Mouse (Mus musculus): ENCODE data around the gene Cmtm8. TPM values are rescaled to one million over a fixed set of nuclear protein-coding genes. Genes with fewer than 3 reads are reported as not detected.

Cmtm8 gene
- polyA plus RNA-seq, 1 experiment from 2014 or later = 81.5 TPM

GRCm38 (mm10) chr9:114747466-114747865, 96.5 kb downstream of the Cmtm8 start:
- H3K4me1 ChIP-seq (ENCODE audit: insufficient read depth) = no peaks in the 10 kb centered on the region
- H3K4me2 ChIP-seq = no peak overlapping the region
- no peaks in the 10 kb centered on the region for H3K9me3 ChIP-seq (ENCODE audit: low read depth, low read length)
- no peak for DNase-seq
- no peak overlapping the region for H3K9ac ChIP-seq
- H3K4me3 ChIP-seq (ENCODE audit: low read depth, low read length) = no peak overlapping the region
- 76% methylated on average over 12 of the region's 12 CpGs for WGBS
- ATAC-seq (ENCODE audit: insufficient read depth) = no peak
- peaks cover 42% of the 10 kb centered on the region for H3K36me3 ChIP-seq (ENCODE audit: insufficient read depth)
- no peaks in the 10 kb centered on the region for H3K27me3 ChIP-seq (ENCODE audit: insufficient read depth, low read length)
- no peak overlapping the region for H3K27ac ChIP-seq (ENCODE audit: low read depth)
- no peak for TF ChIP-seq CTCF (IDR thresholded peaks at IDR 0.05; ENCODE audit: low read depth)

GRCm38 (mm10) chr9:114747012-114747411, 96.9 kb downstream of the Cmtm8 start:
- 84% methylated on average over 10 of the region's 10 CpGs for WGBS
- Histone ChIP-seq H3K9me3 (ENCODE audit: low read depth, low read length) (no peaks in the 10 kb centered on the region), H3K4me3 (ENCODE audit: low read depth, low read length) (no peak overlapping the region), H3K36me3 (ENCODE audit: insufficient read depth) (peaks cover 42% of the 10 kb centered on the region), H3K4me1 (ENCODE audit: insufficient read depth) (no peaks in the 10 kb centered on the region), H3K4me2 (no peak overlapping the region), H3K27ac (ENCODE audit: low read depth) (no peak overlapping the region), H3K9ac (no peak overlapping the region), H3K27me3 (ENCODE audit: insufficient read depth, low read length) (no peaks in the 10 kb centered on the region)
- ATAC-seq (ENCODE audit: insufficient read depth) (no peak), DNase-seq (no peak)
- TF ChIP-seq CTCF (IDR thresholded peaks at IDR 0.05; ENCODE audit: low read depth) = no peak

- TF ChIP-seq CTCF (IDR thresholded peaks at IDR 0.05; ENCODE audit: low read depth) = no peak
- no peaks in the 10 kb centered on the region for H3K27me3 ChIP-seq (ENCODE audit: insufficient read depth, low read length)
- H3K9me3 ChIP-seq (ENCODE audit: low read depth, low read length) = no peaks in the 10 kb centered on the region
- H3K36me3 ChIP-seq (ENCODE audit: insufficient read depth) = peaks cover 39% of the 10 kb centered on the region
- DNase-seq (no peak), ATAC-seq (ENCODE audit: insufficient read depth) (no peak)
- H3K9ac ChIP-seq = no peak overlapping the region
- no peaks in the 10 kb centered on the region for H3K4me1 ChIP-seq (ENCODE audit: insufficient read depth)
- H3K4me3 ChIP-seq (ENCODE audit: low read depth, low read length) = no peak overlapping the region
- no peak overlapping the region for H3K4me2 ChIP-seq
- H3K27ac ChIP-seq (ENCODE audit: low read depth) = no peak overlapping the region
- 72% methylated on average over 4 of the region's 4 CpGs for WGBS
Measured at GRCm38 (mm10) chr9:114745654-114746053, 98.3 kb downstream of the Cmtm8 start.

- H3K4me2 ChIP-seq = no peak overlapping the region
- no peak overlapping the region for H3K9ac ChIP-seq
- H3K27ac ChIP-seq (ENCODE audit: low read depth) = no peak overlapping the region
- no peaks in the 10 kb centered on the region for H3K4me1 ChIP-seq (ENCODE audit: insufficient read depth)
- H3K4me3 ChIP-seq (ENCODE audit: low read depth, low read length) = no peak overlapping the region
- no peaks in the 10 kb centered on the region for H3K9me3 ChIP-seq (ENCODE audit: low read depth, low read length)
- DNase-seq = no peak
- TF ChIP-seq CTCF (IDR thresholded peaks at IDR 0.05; ENCODE audit: low read depth) = no peak
- no peak for ATAC-seq (ENCODE audit: insufficient read depth)
- peaks cover 39% of the 10 kb centered on the region for H3K36me3 ChIP-seq (ENCODE audit: insufficient read depth)
- 56% methylated on average over 4 of the region's 4 CpGs for WGBS
- no peaks in the 10 kb centered on the region for H3K27me3 ChIP-seq (ENCODE audit: insufficient read depth, low read length)
Measured at GRCm38 (mm10) chr9:114745163-114745562, 98.8 kb downstream of the Cmtm8 start.

GRCm38 (mm10) chr9:114742731-114743130, 101.2 kb downstream of the Cmtm8 start:
- peak overlapping the region; percentile 65; the same call in 1 of the 2 replicates for H3K27ac ChIP-seq (ENCODE audit: low read depth)
- no peaks in the 10 kb centered on the region for H3K9me3 ChIP-seq (ENCODE audit: low read depth, low read length)
- no peaks in the 10 kb centered on the region for H3K27me3 ChIP-seq (ENCODE audit: insufficient read depth, low read length)
- ATAC-seq (ENCODE audit: insufficient read depth) (0 out of 2 replicates have a peak, but pooled peaks have one; percentile 30), DNase-seq (peak; percentile 44)
- H3K4me3 ChIP-seq (ENCODE audit: low read depth, low read length) = no peak overlapping the region
- TF ChIP-seq CTCF (IDR thresholded peaks at IDR 0.05; ENCODE audit: low read depth) = no peak
- H3K4me2 ChIP-seq = no peak overlapping the region
- no peak overlapping the region for H3K9ac ChIP-seq
- 59% methylated on average over 2 of the region's 2 CpGs for WGBS
- H3K36me3 ChIP-seq (ENCODE audit: insufficient read depth) = peaks cover 32% of the 10 kb centered on the region
- H3K4me1 ChIP-seq (ENCODE audit: insufficient read depth) = no peaks in the 10 kb centered on the region

- DNase-seq (no peak), ATAC-seq (ENCODE audit: insufficient read depth) (no peak)
- peaks cover 10% of the 10 kb centered on the region; the same call in 1 of the 2 replicates for H3K4me1 ChIP-seq (ENCODE audit: insufficient read depth)
- WGBS = 83% methylated on average over 9 of the region's 9 CpGs
- H3K36me3 ChIP-seq (ENCODE audit: insufficient read depth) = peaks cover 20% of the 10 kb centered on the region; the same call in 1 of the 2 replicates
- no peak overlapping the region for H3K4me2 ChIP-seq
- H3K9ac ChIP-seq = no peak overlapping the region
- H3K9me3 ChIP-seq (ENCODE audit: low read depth, low read length) = no peaks in the 10 kb centered on the region
- H3K27ac ChIP-seq (ENCODE audit: low read depth) = no peak overlapping the region
- no peaks in the 10 kb centered on the region for H3K27me3 ChIP-seq (ENCODE audit: insufficient read depth, low read length)
- H3K4me3 ChIP-seq (ENCODE audit: low read depth, low read length) = no peak overlapping the region
- no peak for TF ChIP-seq CTCF (IDR thresholded peaks at IDR 0.05; ENCODE audit: low read depth)
Measured at GRCm38 (mm10) chr9:114740336-114740735, 103.6 kb downstream of the Cmtm8 start.

Other genes starting within 250 kb of the Cmtm8 start
- gene Cnot10, start 204.0 kb downstream of the Cmtm8 start, polyA plus RNA-seq (2014; fragmentation: Nextera tagmentation; extraction: Ambion mirVana) = 66.4 and 66.6 TPM in 2 replicates
- gene Dync1li1, start 155.4 kb downstream of the Cmtm8 start, polyA plus RNA-seq (2014; fragmentation: Nextera tagmentation; extraction: Ambion mirVana) = 49.9 and 51.1 TPM in 2 replicates
- gene Cmtm6, start 113.0 kb downstream of the Cmtm8 start, polyA plus RNA-seq (2014; fragmentation: Nextera tagmentation; extraction: Ambion mirVana) = 57.4 and 57.7 TPM in 2 replicates
- gene Cmtm7, start 62.3 kb downstream of the Cmtm8 start, polyA plus RNA-seq (2014; fragmentation: Nextera tagmentation; extraction: Ambion mirVana) = 81.7 and 93.0 TPM in 2 replicates
- 13.0 and 13.9 TPM in 2 replicates for gene Gpd1l, start 89.8 kb upstream of the Cmtm8 start, polyA plus RNA-seq (2014; fragmentation: Nextera tagmentation; extraction: Ambion mirVana)
- gene Osbpl10, start 134.4 kb upstream of the Cmtm8 start, polyA plus RNA-seq (2014; fragmentation: Nextera tagmentation; extraction: Ambion mirVana) = 2.4 and 2.5 TPM in 2 replicates
- gene Rps27rt, start 138.6 kb upstream of the Cmtm8 start, polyA plus RNA-seq (2014; fragmentation: Nextera tagmentation; extraction: Ambion mirVana) = 484 and 540 TPM in 2 replicates

All from lung, embryonic 14.5 days (tissue).